Mouse (Mus musculus) heart, adult 9 months (tissue): Measurements from ENCODE around the gene Usp15.

Source experiments
- DNase-seq, 2 experiments: peaks; one replicate each; pipeline ENCODE4 v3.0.0; 2022; ENCODE audit warnings: low spot score in 2 of 2

Usp15 gene

GRCm38 (mm10) chr10:123108121-123108520 is 88.7 kb downstream of the Usp15 start:
- no peak for DNase-seq

DNA sequence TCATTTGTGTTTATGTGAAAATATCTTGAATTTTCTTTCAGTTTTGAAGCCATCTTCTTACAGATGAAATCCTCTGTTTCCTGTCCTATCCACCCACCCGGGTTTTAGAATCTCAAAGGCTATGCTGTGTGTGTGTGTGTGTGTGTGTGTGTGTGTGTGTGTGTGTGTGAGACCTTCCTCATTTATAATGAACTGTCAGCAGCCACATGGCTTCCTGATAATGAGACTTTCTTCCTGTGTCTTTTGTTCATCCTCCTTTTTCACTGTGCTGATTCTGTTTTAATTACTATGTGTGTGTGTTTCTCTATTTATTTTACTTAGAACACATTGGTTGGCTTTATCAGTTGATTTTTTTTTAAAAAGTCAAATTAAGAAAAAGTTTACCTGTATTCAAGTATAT is 95.5 kb downstream of the Usp15 start:
- DNase-seq, result no peak

DNA sequence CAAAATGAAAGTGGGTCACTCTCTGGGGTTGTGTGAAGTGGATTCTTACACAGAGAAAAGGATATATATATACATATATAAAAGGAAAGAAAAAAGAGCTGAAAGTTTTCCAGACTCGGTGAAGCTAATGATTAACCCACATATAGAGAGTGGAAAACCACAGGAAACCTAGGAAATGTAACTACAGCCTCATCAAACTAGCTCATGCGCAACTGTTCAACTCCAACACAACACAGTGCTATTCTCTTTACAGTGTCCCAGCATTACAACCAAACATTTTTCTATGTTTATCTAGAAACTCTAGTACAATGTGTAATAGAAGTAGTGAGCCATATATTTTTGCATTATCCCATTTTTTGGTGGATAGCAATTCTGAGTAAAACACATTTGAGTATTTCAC is 96.2 kb downstream of the Usp15 start:
- no peak for DNase-seq

- DNase-seq, result no peak
Observed at GRCm38 (mm10) chr10:123094504-123094903, 102.3 kb downstream of the Usp15 start.

GRCm38 (mm10) chr10:123092577-123092976 is 104.2 kb downstream of the Usp15 start:
- no peak for DNase-seq

- no peak for DNase-seq
Observed at GRCm38 (mm10) chr10:123091737-123092136, 105.1 kb downstream of the Usp15 start.

- no peak for DNase-seq
Observed at GRCm38 (mm10) chr10:123089425-123089930, 107.3 kb downstream of the Usp15 start.

- DNase-seq, result no peak
Observed at GRCm38 (mm10) chr10:123086847-123087246, 109.9 kb downstream of the Usp15 start.

GRCm38 (mm10) chr10:123084900-123085641 is 111.7 kb downstream of the Usp15 start:
- DNase-seq, result peak; percentile 33 to 52

GRCm38 (mm10) chr10:123084307-123084706 is 112.5 kb downstream of the Usp15 start:
- DNase-seq, result no peak

GRCm38 (mm10) chr10:123076245-123077023 is 120.4 kb downstream of the Usp15 start, which contains the start of gene Mon2:
Gene Mon2, minus strand, starts transcription at chr10:123076505.
- DNase-seq, result peak; percentile 95

- DNase-seq, result no peak
Observed at GRCm38 (mm10) chr10:123075751-123076242, 121.0 kb downstream of the Usp15 start.

DNA sequence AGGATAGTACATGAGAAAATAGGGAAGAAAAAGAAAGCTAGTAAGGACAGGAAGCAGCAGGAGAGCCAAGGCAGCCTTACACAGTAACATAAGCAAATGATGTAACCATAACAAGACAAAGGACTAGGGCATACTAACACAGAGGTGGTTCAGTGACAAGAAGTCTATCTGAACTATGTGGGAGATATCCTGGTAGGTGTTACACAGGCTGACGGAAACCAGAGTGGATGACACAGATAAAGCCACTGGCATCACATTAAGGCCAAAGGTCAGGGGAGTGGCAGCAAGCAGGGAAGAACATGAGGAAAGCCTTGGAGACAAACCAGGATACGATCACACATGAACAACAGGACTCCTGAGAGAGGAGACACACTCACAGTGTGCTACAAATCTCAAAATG is 124.8 kb downstream of the Usp15 start:
- peak; percentile 16 to 43 for DNase-seq

DNA sequence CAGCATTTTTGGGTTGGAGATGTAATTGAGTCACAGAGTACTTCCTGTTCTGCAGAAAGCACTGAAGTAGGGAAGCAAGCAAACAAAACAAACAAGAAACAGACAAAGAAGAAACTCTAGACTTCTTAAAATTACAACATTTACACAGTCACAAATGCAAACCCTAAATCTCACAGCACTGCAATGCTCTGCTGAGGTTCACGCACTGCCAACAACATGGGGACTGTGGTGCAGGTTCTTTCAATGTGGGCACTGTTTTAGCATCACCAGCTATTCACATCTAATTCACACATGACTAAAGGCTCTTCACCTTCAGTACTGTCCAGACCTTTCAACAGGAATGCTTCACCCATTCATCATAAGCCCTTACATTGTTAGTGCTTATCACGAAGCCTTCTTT is 133.8 kb downstream of the Usp15 start:
- no peak for DNase-seq

GRCm38 (mm10) chr10:123060831-123061230 is 136.0 kb downstream of the Usp15 start:
- peak; percentile 64 to 72 for DNase-seq

GRCm38 (mm10) chr10:123057082-123057481 is 139.7 kb downstream of the Usp15 start:
- no peak for DNase-seq

DNA sequence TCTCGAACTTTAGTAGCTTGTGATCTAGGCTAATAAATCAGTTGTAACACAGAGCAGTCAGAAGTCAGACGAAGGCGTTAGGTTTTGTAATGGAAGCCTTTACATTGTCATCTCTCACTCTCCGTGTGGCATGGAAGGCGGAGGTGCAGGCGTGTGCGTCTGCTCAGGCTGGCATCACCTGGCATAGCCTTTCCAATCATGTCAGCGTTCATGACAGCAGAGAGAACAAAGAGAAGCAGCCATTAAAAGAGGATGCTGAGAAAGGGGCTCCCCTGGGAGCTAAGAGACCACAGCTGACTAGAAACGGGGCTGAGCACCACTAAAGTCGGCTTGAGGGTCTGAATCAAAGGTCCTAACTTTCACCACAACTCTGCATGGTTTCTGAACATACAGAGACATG is 140.3 kb downstream of the Usp15 start:
- DNase-seq, result no peak

GRCm38 (mm10) chr10:123055205-123056000 is 141.4 kb downstream of the Usp15 start:
- no peak for DNase-seq
